Mouse (Mus musculus): ENCODE results near the gene Sdf4. TPM values are rescaled to one million over a fixed set of nuclear protein-coding genes. Genes with fewer than 3 reads are reported as not detected.

Gene Sdf4
- polyA plus RNA-seq, 1 experiment from 2014 or later, result 163 TPM

GRCm38 (mm10) chr4:156019771-156020170 is 27.1 kb downstream of the Sdf4 start:
- Histone ChIP-seq H3K4me1 (ENCODE audit: control insufficient read depth, insufficient read depth, low read length) (no peaks in the 10 kb centered on the region), H3K27me3 (ENCODE audit: control insufficient read depth, insufficient read depth, low read length) (no peaks in the 10 kb centered on the region), H3K9ac (replicated peaks; ENCODE audit: low read depth, low read length) (no peak overlapping the region), H3K4me3 (ENCODE audit: low read depth, low read length) (no peak overlapping the region), H3K9me3 (ENCODE audit: control insufficient read depth, low read depth, low read length) (no peaks in the 10 kb centered on the region), H3K27ac (ENCODE audit: low read length) (no peak overlapping the region), H3K4me2 (replicated peaks; ENCODE audit: low read depth, low read length) (no peak overlapping the region), H3K36me3 (ENCODE audit: control insufficient read depth, insufficient read depth, low read length) (no peaks in the 10 kb centered on the region; the same call in 1 of the 2 replicates)
- no peak for ATAC-seq (ENCODE audit: insufficient number of reproducible peaks, insufficient read depth, low FRiP score, low read depth)
- WGBS, result 88% methylated on average over 12 of the region's 12 CpGs

GRCm38 (mm10) chr4:156021381-156021780 is 28.7 kb downstream of the Sdf4 start:
- Histone ChIP-seq H3K4me1 (ENCODE audit: control insufficient read depth, insufficient read depth, low read length) (no peaks in the 10 kb centered on the region), H3K9ac (replicated peaks; ENCODE audit: low read depth, low read length) (no peak overlapping the region), H3K9me3 (ENCODE audit: control insufficient read depth, low read depth, low read length) (no peaks in the 10 kb centered on the region), H3K27ac (ENCODE audit: low read length) (no peak overlapping the region), H3K27me3 (ENCODE audit: control insufficient read depth, insufficient read depth, low read length) (no peaks in the 10 kb centered on the region), H3K4me2 (replicated peaks; ENCODE audit: low read depth, low read length) (no peak overlapping the region), H3K36me3 (ENCODE audit: control insufficient read depth, insufficient read depth, low read length) (no peaks in the 10 kb centered on the region), H3K4me3 (ENCODE audit: low read depth, low read length) (no peak overlapping the region)
- ATAC-seq (ENCODE audit: insufficient number of reproducible peaks, insufficient read depth, low FRiP score, low read depth), result no peak
- WGBS, result 66% methylated on average over 3 of the region's 3 CpGs

DNA sequence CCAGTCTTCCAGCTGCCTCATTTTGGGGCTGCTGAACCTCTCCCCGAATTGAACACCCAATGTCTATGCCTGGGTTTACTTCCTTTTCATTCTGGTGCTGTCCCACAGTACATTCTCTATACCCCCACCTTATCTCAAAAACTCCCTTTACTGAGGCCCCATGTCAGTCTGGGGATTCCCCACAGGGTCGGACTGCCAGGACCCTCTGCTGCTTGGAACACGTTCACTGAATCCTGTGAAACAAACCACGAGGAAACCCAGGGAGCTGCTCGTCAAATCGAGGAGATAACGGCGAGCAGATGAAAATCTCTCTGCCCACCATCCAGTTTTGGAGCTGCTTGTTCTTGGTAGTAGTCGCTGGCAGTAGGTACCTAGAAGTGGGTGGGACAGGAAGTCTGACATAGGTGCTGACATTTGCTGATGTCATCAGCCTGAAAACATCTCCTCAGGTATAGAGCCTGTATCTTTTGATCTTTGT is 29.3 kb downstream of the Sdf4 start:
- Histone ChIP-seq H3K4me2 (replicated peaks; ENCODE audit: low read depth, low read length) (no peak overlapping the region), H3K4me3 (ENCODE audit: low read depth, low read length) (no peak overlapping the region), H3K4me1 (ENCODE audit: control insufficient read depth, insufficient read depth, low read length) (no peaks in the 10 kb centered on the region), H3K9me3 (ENCODE audit: control insufficient read depth, low read depth, low read length) (no peaks in the 10 kb centered on the region), H3K27me3 (ENCODE audit: control insufficient read depth, insufficient read depth, low read length) (no peaks in the 10 kb centered on the region), H3K36me3 (ENCODE audit: control insufficient read depth, insufficient read depth, low read length) (no peaks in the 10 kb centered on the region), H3K9ac (replicated peaks; ENCODE audit: low read depth, low read length) (no peak overlapping the region), H3K27ac (ENCODE audit: low read length) (no peak overlapping the region)
- ATAC-seq (ENCODE audit: insufficient number of reproducible peaks, insufficient read depth, low FRiP score, low read depth), result no peak
- 52% methylated on average over 9 of the region's 9 CpGs for WGBS

- H3K9me3 ChIP-seq (ENCODE audit: control insufficient read depth, low read depth, low read length), result no peaks in the 10 kb centered on the region
- ATAC-seq (ENCODE audit: insufficient number of reproducible peaks, insufficient read depth, low FRiP score, low read depth), result no peak
- no peaks in the 10 kb centered on the region for H3K27me3 ChIP-seq (ENCODE audit: control insufficient read depth, insufficient read depth, low read length)
- H3K36me3 ChIP-seq (ENCODE audit: control insufficient read depth, insufficient read depth, low read length), result peaks cover 4% of the 10 kb centered on the region; the same call in 1 of the 2 replicates
- no peak overlapping the region for H3K4me2 ChIP-seq (replicated peaks; ENCODE audit: low read depth, low read length)
- H3K9ac ChIP-seq (replicated peaks; ENCODE audit: low read depth, low read length), result no peak overlapping the region
- 79% methylated on average over 9 of the region's 9 CpGs for WGBS
- H3K4me3 ChIP-seq (ENCODE audit: low read depth, low read length), result no peak overlapping the region
- no peak overlapping the region for H3K27ac ChIP-seq (ENCODE audit: low read length)
- no peaks in the 10 kb centered on the region for H3K4me1 ChIP-seq (ENCODE audit: control insufficient read depth, insufficient read depth, low read length)
Observed at GRCm38 (mm10) chr4:156023520-156023919, 30.8 kb downstream of the Sdf4 start.

DNA sequence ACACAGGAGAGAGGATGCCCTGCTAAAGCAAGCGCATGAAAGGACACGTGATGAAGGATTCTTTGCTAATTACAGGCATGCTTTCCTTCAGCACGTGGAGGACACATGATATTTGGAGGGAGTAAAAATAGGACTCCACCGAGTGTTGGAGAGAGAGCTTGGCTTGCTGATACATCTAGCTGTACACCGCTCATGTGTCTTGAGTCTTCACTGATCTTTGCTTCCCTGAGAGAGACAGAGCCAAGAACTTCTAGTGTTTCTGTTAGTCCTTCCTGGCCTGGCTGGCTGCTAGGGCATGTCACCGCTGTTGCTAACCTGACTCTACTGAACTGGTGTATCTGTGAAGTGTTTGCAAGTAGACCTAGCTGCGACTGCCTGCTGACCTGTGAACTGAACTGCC is 31.5 kb downstream of the Sdf4 start:
- Histone ChIP-seq H3K4me3 (ENCODE audit: low read depth, low read length) (no peak overlapping the region), H3K9me3 (ENCODE audit: control insufficient read depth, low read depth, low read length) (no peaks in the 10 kb centered on the region), H3K4me1 (ENCODE audit: control insufficient read depth, insufficient read depth, low read length) (no peaks in the 10 kb centered on the region), H3K27ac (ENCODE audit: low read length) (no peak overlapping the region), H3K9ac (replicated peaks; ENCODE audit: low read depth, low read length) (no peak overlapping the region), H3K36me3 (ENCODE audit: control insufficient read depth, insufficient read depth, low read length) (peaks cover 4% of the 10 kb centered on the region; the same call in 1 of the 2 replicates), H3K4me2 (replicated peaks; ENCODE audit: low read depth, low read length) (no peak overlapping the region), H3K27me3 (ENCODE audit: control insufficient read depth, insufficient read depth, low read length) (no peaks in the 10 kb centered on the region)
- ATAC-seq (ENCODE audit: insufficient number of reproducible peaks, insufficient read depth, low FRiP score, low read depth), result no peak
- 88% methylated on average over 7 of the region's 7 CpGs for WGBS

DNA sequence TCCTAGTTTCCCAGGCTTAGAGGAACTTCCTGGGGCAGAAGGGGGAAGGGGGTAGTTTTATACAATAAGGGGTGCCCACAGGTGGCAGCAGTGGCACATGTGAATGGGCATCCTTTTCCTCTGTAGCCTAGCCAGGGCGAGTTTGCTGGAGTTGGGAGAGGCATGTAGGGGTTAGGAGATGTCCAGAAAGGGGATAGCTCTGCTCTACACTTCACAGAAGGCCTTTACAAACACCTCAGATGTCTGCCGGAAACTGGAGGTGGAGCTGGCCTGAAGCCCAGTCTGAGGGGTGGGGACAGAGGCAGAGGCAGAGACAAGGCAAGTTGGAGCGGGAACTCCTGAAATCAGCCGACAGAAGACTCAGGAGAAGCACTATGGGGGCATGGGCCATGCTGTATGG is 33.3 kb downstream of the Sdf4 start, which contains the start of gene Tnfrsf18:
Gene Tnfrsf18 (plus strand): TSS at position 152 of the 400 bp plus-strand sequence.
- ATAC-seq (ENCODE audit: insufficient number of reproducible peaks, insufficient read depth, low FRiP score, low read depth), result peak; percentile 14; the same call in 1 of the 2 replicates
- H3K27me3 ChIP-seq (ENCODE audit: control insufficient read depth, insufficient read depth, low read length), result no peaks in the 10 kb centered on the region
- WGBS, result 41% methylated on average over 4 of the region's 4 CpGs
- H3K4me2 ChIP-seq (replicated peaks; ENCODE audit: low read depth, low read length), result no peak within 1 kb of the TSS
- no peaks in the 10 kb centered on the region for H3K9me3 ChIP-seq (ENCODE audit: control insufficient read depth, low read depth, low read length)
- H3K4me1 ChIP-seq (ENCODE audit: control insufficient read depth, insufficient read depth, low read length), result peaks cover 7% of the 10 kb centered on the region; the same call in 1 of the 2 replicates
- H3K9ac ChIP-seq (replicated peaks; ENCODE audit: low read depth, low read length), result no peak within 1 kb of the TSS
- H3K4me3 ChIP-seq (ENCODE audit: low read depth, low read length), result no peak within 1 kb of the TSS
- H3K36me3 ChIP-seq (ENCODE audit: control insufficient read depth, insufficient read depth, low read length), result peaks cover 4% of the 10 kb centered on the region; the same call in 1 of the 2 replicates
- no peak within 1 kb of the TSS for H3K27ac ChIP-seq (ENCODE audit: low read length)

- Histone ChIP-seq H3K4me3 (ENCODE audit: low read depth, low read length) (no peak overlapping the region), H3K4me2 (replicated peaks; ENCODE audit: low read depth, low read length) (no peak overlapping the region), H3K27ac (ENCODE audit: low read length) (no peak overlapping the region), H3K9me3 (ENCODE audit: control insufficient read depth, low read depth, low read length) (no peaks in the 10 kb centered on the region), H3K27me3 (ENCODE audit: control insufficient read depth, insufficient read depth, low read length) (no peaks in the 10 kb centered on the region), H3K4me1 (ENCODE audit: control insufficient read depth, insufficient read depth, low read length) (peaks cover 15% of the 10 kb centered on the region), H3K36me3 (ENCODE audit: control insufficient read depth, insufficient read depth, low read length) (peaks cover 4% of the 10 kb centered on the region; the same call in 1 of the 2 replicates), H3K9ac (replicated peaks; ENCODE audit: low read depth, low read length) (no peak overlapping the region)
- 91% methylated on average over 7 of the region's 7 CpGs for WGBS
- ATAC-seq (ENCODE audit: insufficient number of reproducible peaks, insufficient read depth, low FRiP score, low read depth), result no peak
Observed at GRCm38 (mm10) chr4:156028580-156028979, 35.9 kb downstream of the Sdf4 start.

DNA sequence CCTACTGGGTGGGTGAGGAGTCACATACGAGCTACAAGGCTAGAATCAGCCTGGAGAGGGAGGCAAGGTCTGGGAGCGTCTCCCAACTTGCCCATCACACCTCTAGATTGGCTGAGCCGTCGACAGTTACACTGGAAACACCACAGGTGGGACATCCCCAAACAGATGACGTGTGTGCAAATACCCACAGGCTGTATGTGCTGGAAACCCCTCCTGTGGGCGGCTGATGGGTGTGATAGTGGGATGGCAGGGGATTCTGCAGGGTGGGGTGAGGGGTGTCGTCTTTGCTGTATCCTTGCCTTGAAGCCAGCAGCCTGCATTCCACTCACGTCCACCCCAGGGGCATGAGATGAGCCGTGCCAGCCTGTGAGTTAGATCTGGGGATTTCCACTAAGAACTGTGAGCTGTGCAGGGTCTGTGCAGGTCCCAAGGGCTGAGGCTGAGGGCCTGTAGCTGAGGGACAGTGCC is 38.0 kb downstream of the Sdf4 start:
- Histone ChIP-seq H3K27ac (ENCODE audit: low read length) (0 out of 2 replicates have a peak overlapping the region, but pooled peaks have one; percentile 7), H3K4me3 (ENCODE audit: low read depth, low read length) (peak overlapping the region; percentile 46), H3K36me3 (ENCODE audit: control insufficient read depth, insufficient read depth, low read length) (peaks cover 4% of the 10 kb centered on the region; the same call in 1 of the 2 replicates), H3K27me3 (ENCODE audit: control insufficient read depth, insufficient read depth, low read length) (0 out of 2 replicates have a peak, but pooled peaks cover 7% of the 10 kb centered on the region), H3K9ac (replicated peaks; ENCODE audit: low read depth, low read length) (peak overlapping the region; percentile 37), H3K9me3 (ENCODE audit: control insufficient read depth, low read depth, low read length) (no peaks in the 10 kb centered on the region), H3K4me1 (ENCODE audit: control insufficient read depth, insufficient read depth, low read length) (peaks cover 15% of the 10 kb centered on the region), H3K4me2 (replicated peaks; ENCODE audit: low read depth, low read length) (peak overlapping the region; percentile 64)
- WGBS, result 41% methylated on average over 9 of the region's 9 CpGs
- ATAC-seq (ENCODE audit: insufficient number of reproducible peaks, insufficient read depth, low FRiP score, low read depth), result no peak

DNA sequence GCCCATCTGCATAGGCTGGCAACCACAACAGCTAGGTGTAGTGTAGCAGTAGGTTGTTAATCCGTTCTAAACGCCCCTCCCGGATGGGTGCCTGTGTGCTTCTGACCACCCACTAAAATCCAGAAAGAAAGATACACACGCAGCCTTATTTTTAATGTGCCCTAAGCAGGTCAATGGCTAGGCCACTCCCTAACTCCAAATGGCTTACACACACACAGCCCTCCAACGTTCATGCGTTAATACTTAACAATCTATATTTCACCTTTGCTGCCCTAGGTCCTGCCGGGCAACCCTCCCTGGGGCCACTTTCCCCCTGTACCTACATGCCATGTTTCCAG is 38.6 kb downstream of the Sdf4 start:
- Histone ChIP-seq H3K9me3 (ENCODE audit: control insufficient read depth, low read depth, low read length) (no peaks in the 10 kb centered on the region), H3K4me3 (ENCODE audit: low read depth, low read length) (peak overlapping the region; percentile 46), H3K9ac (replicated peaks; ENCODE audit: low read depth, low read length) (peak overlapping the region; percentile 37), H3K4me1 (ENCODE audit: control insufficient read depth, insufficient read depth, low read length) (peaks cover 15% of the 10 kb centered on the region), H3K36me3 (ENCODE audit: control insufficient read depth, insufficient read depth, low read length) (peaks cover 4% of the 10 kb centered on the region; the same call in 1 of the 2 replicates), H3K27ac (ENCODE audit: low read length) (peak overlapping the region; percentile 94; the same call in 1 of the 2 replicates), H3K4me2 (replicated peaks; ENCODE audit: low read depth, low read length) (peak overlapping the region; percentile 64), H3K27me3 (ENCODE audit: control insufficient read depth, insufficient read depth, low read length) (0 out of 2 replicates have a peak, but pooled peaks cover 7% of the 10 kb centered on the region)
- 5% methylated on average over 7 of the region's 7 CpGs for WGBS
- peak; percentile 19 for ATAC-seq (ENCODE audit: insufficient number of reproducible peaks, insufficient read depth, low FRiP score, low read depth)
